Mouse (Mus musculus) heart, adult 2 months (tissue): Measurements from ENCODE around the gene Stra8.

ENCODE experiments used
- CTCF ChIP-seq: fragments of 200-600 bp; IDR thresholded peaks from 2 replicates; pipeline ENCODE4 v1.8.1; 2022; ENCODE audit warnings: antibody characterized with exemption, mild to moderate bottlenecking, moderate library complexity
- EP300 ChIP-seq: fragments of 200-500 bp; IDR thresholded peaks from 2 replicates; pipeline ENCODE4 v1.6.1; 2011; ENCODE audit warnings: low read depth, low read length, control low read depth; ENCODE audit not compliant: insufficient read depth
- POLR2A ChIP-seq: fragments of 200-500 bp; IDR thresholded peaks from 2 replicates; pipeline ENCODE4 v1.6.1; 2011; ENCODE audit warnings: mild to moderate bottlenecking, low read depth, low read length, control low read depth; ENCODE audit not compliant: insufficient read depth

DNA sequence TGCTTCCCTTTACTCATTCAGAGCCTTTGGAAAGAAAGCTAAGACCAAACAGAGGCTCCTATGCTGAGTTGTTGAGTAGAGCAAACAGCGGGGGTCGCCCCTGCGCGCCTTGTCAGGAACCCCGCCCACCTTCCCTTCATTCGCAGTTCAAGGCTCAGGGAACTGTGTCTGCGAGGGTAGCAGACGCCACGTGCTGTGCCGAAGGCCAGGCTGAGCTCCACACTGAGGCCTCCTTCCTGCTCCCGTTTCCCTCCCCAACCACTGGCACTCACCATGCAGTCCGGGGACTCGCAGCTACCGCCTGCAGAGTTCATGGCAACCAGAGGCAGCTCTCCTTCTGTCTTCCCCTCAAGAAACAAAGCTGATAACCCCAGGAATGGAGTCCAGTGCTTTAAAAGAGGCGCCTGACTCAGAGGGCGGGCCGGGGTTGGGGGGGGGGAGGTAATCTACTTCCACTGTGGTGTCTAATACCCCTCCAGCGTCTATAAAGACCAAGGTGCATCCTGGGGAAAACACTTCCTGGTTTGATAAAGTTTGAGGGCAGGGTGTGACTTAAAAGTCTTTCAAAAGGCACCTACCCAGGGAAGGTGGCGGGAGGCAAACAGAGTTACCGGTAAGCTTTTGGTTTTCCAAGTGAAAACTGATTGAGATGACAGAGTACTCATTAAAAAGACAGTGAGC is 68.3 kb downstream of the Stra8 start, which contains the start of gene Slc23a4:
- TF ChIP-seq CTCF (no peak), EP300 (no peak), POLR2A (no peak)
